ENCODE assay signal across 9 mouse cellular contexts in genomic region chrX:13236100-13236568, GRCm38 (mm10). TPM values are rescaled to one million over a fixed set of nuclear protein-coding genes. Genes with fewer than 3 reads are reported as not detected.
DNase-seq lines count a peak whose midpoint lies in the region; ATAC-seq and TF ChIP-seq lines count a peak whose summit lies in the region.
"Had no signal": no experiment of that assay in that cellular context is flagged by ENCODE, and none has a peak within 500 bp of the region (broad histone marks: within the 10 kb centered on the region; RNA-seq: fewer than 3 reads in every experiment).

No protein-coding gene starts in this region.

- no peak for TF ChIP-seq CTCF in stomach, postnatal 0 days (IDR thresholded peaks at IDR 0.05; ENCODE audit: low read depth)

- H3K9me3 ChIP-seq in megakaryocyte, embryonic 14.5 days: no peaks in the 10 kb centered on the region
- no peaks in the 10 kb centered on the region for H3K9me3 ChIP-seq in intestine, embryonic 14.5 days (ENCODE audit: control insufficient read depth, low read length)
- H3K9me3 ChIP-seq in liver, embryonic 12.5 days (replicated peaks): no peaks in the 10 kb centered on the region
- H3K9me3 ChIP-seq in stomach, postnatal 0 days (ENCODE audit: control insufficient read depth, low read length): no peaks in the 10 kb centered on the region

- peaks cover 69% of the 10 kb centered on the region for H3K4me1 ChIP-seq in megakaryocyte, embryonic 14.5 days
- no peaks in the 10 kb centered on the region for H3K4me1 ChIP-seq in intestine, embryonic 14.5 days (replicated peaks; ENCODE audit: control insufficient read depth, insufficient read depth, low read length)
- peaks cover 48% of the 10 kb centered on the region for H3K4me1 ChIP-seq in liver, embryonic 12.5 days
- no peaks in the 10 kb centered on the region for H3K4me1 ChIP-seq in stomach, postnatal 0 days (replicated peaks; ENCODE audit: control insufficient read depth, insufficient read depth)

- no peak for ATAC-seq in megakaryocyte, adult 5-6 weeks (ENCODE audit: poor library complexity, severe bottlenecking)
- peak; percentile 45; the same call in 1 of the 2 replicates for ATAC-seq in intestine, embryonic 14.5 days (replicated peaks; ENCODE audit: low FRiP score, low TSS enrichment, low read depth)
- peak; percentile 58 for ATAC-seq in liver, embryonic 12.5 days
- peak; percentile 89 for ATAC-seq in stomach, postnatal 0 days (ENCODE audit: low FRiP score, low TSS enrichment)

- TF ChIP-seq EP300 in stomach, postnatal 0 days (optimal IDR thresholded peaks at IDR 0.05): no peak

- H3K27ac ChIP-seq in intestine, embryonic 14.5 days (ENCODE audit: low read depth): no peak overlapping the region
- peak overlapping the region; percentile 58 for H3K27ac ChIP-seq in liver, embryonic 12.5 days
- no peak overlapping the region for H3K27ac ChIP-seq in stomach, postnatal 0 days (replicated peaks)

- H3K4me3 ChIP-seq in megakaryocyte, embryonic 14.5 days (replicated peaks): peak overlapping the region; percentile 17
- H3K4me3 ChIP-seq in intestine, embryonic 14.5 days (ENCODE audit: low read depth, low read length): no peak overlapping the region
- no peak overlapping the region for H3K4me3 ChIP-seq in liver, embryonic 12.5 days
- no peak overlapping the region for H3K4me3 ChIP-seq in stomach, postnatal 0 days (ENCODE audit: low read depth, low read length)
- H3K4me3 ChIP-seq: erythroblast, embryonic 14.5 days had no signal

- H3K9ac ChIP-seq in intestine, embryonic 14.5 days (ENCODE audit: low read length): no peak overlapping the region
- H3K9ac ChIP-seq in liver, embryonic 12.5 days: no peak overlapping the region
- no peak overlapping the region for H3K9ac ChIP-seq in stomach, postnatal 0 days (ENCODE audit: low read length)

- H3K27me3 ChIP-seq in megakaryocyte, embryonic 14.5 days (replicated peaks): peaks cover 11% of the 10 kb centered on the region
- peaks cover 7% of the 10 kb centered on the region; the same call in 1 of the 2 replicates for H3K27me3 ChIP-seq in intestine, embryonic 14.5 days (replicated peaks; ENCODE audit: control insufficient read depth, insufficient read depth, low read length)
- 0 out of 2 replicates have a peak, but pooled peaks cover 2% of the 10 kb centered on the region for H3K27me3 ChIP-seq in liver, embryonic 12.5 days (replicated peaks)
- H3K27me3 ChIP-seq in stomach, postnatal 0 days (ENCODE audit: control insufficient read depth, insufficient read depth, low read length): no peaks in the 10 kb centered on the region

- WGBS in intestine, embryonic 14.5 days: 49% methylated on average over 2 of the region's 2 CpGs
- WGBS in liver, embryonic 12.5 days (ENCODE audit: insufficient replicate concordance): 34% methylated on average over 2 of the region's 2 CpGs
- 58% methylated on average over 2 of the region's 2 CpGs for WGBS in stomach, postnatal 0 days

- no peaks in the 10 kb centered on the region for H3K36me3 ChIP-seq in megakaryocyte, embryonic 14.5 days (replicated peaks; ENCODE audit: low read length)
- H3K36me3 ChIP-seq in intestine, embryonic 14.5 days (ENCODE audit: control insufficient read depth, insufficient read depth, low read length): no peaks in the 10 kb centered on the region
- H3K36me3 ChIP-seq in liver, embryonic 12.5 days: no peaks in the 10 kb centered on the region
- no peaks in the 10 kb centered on the region for H3K36me3 ChIP-seq in stomach, postnatal 0 days (ENCODE audit: control insufficient read depth, insufficient read depth, low read length)

- no peak overlapping the region for H3K4me2 ChIP-seq in intestine, embryonic 14.5 days (ENCODE audit: low read length)
- H3K4me2 ChIP-seq in liver, embryonic 12.5 days: no peak overlapping the region
- H3K4me2 ChIP-seq in stomach, postnatal 0 days (replicated peaks; ENCODE audit: low read depth): no peak overlapping the region

- no peak for DNase-seq in intestine, embryonic 14.5 days (ENCODE audit: low spot score)
- DNase-seq in stomach, postnatal 0 days (ENCODE audit: low spot score): peak; percentile 42
- no peak for DNase-seq in cerebellum, adult 9-11 months
- DNase-seq in right cerebral cortex, adult 2 months (ENCODE audit: low spot score in 2 of 2): no peak
- DNase-seq in cerebellum, adult 9-10 months: no peak

RNA-seq across cellular contexts. Expression of gene Ddx3x, which starts 44.6 kb away (rescaled TPM):
- 0.35 and 5.9 TPM in 2 replicates for polyA plus RNA-seq in megakaryocyte, embryonic 14.5 days (2012; ENCODE audit: insufficient read depth, low replicate concordance)
- 177 and 179 TPM in 2 replicates for total RNA-seq in megakaryocyte, adult 5-6 weeks (2015)
- total RNA-seq in megakaryocyte, adult 5-6 weeks (2017): 384 and 435 TPM in 2 replicates
- 140 and 170 TPM in 2 replicates for polyA plus RNA-seq in intestine, embryonic 14.5 days (2014; fragmentation: Nextera tagmentation; extraction: Ambion mirVana)
- polyA plus RNA-seq in liver, embryonic 12.5 days (2016; fragmentation: Nextera tagmentation; extraction: Ambion mirVana): 89.7 and 94.7 TPM in 2 replicates
- polyA plus RNA-seq in stomach, postnatal 0 days (2015; fragmentation: Nextera tagmentation; extraction: Ambion mirVana): 73.9 and 74.3 TPM in 2 replicates

Comparison
In these comparisons a context has a peak if more than half of its experiments do, and no peak if none do; other contexts are left out.
1. RNA of gene Ddx3x, which starts 44.6 kb away (polyA plus RNA-seq): 140 to 170 TPM in intestine, embryonic 14.5 days, 89.7 to 94.7 TPM in liver, embryonic 12.5 days and 73.9 to 74.3 TPM in stomach, postnatal 0 days; 0.35 to 5.9 TPM in megakaryocyte, embryonic 14.5 days; every median in the first group is over 10 times any median in the second.